22 mouse cellular contexts compared by ENCODE assay signal in the genomic region with DNA sequence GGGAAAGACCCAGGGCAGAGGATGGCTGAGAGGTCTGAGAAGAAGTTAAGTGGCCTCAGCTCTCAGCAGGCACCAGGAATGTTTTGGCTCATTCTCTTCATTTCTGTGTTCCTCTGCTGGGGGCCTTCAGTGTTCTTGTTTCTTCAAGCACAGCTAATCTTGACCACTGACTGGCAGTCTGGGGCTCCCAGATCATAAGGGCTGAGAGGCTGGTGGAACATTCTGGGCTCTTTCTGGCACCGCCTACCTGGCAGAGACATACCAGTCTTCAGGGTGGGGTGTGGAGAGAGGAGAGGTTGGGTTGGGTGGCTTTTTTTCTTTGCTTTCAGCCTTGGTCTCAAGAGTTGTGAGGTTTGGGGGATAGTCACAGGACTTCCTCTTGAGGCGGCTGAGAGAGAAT. TPM values are rescaled to one million over a fixed set of nuclear protein-coding genes. Genes with fewer than 3 reads are reported as not detected.
A peak's percentile ranks its signal among the peaks of the same experiment; 100 is the strongest.
DNase-seq lines count a peak whose midpoint lies in the region; ATAC-seq and TF ChIP-seq lines count a peak whose summit lies in the region.
"Had no signal": no experiment of that assay in that cellular context is flagged by ENCODE, and none has a peak within 500 bp of the region (broad histone marks: within the 10 kb centered on the region; RNA-seq: fewer than 3 reads in every experiment).

No protein-coding gene starts in this region.

- peaks cover 3 to 5% of the 10 kb centered on the region in 2 experiments; a peak in 3 of 4 replicates for H3K4me1 ChIP-seq in heart, embryonic 14.5 days (ENCODE audit: control insufficient read depth in 2 of 2, insufficient read depth in 2 of 2, low read length in 2 of 2)
- H3K4me1 ChIP-seq in heart, embryonic 10.5 days, result peaks cover 11% of the 10 kb centered on the region; the same call in 1 of the 2 replicates
- no peaks in the 10 kb centered on the region for H3K4me1 ChIP-seq in stomach, embryonic 16.5 days (ENCODE audit: control insufficient read depth, insufficient read depth, low read length)
- no peaks in the 10 kb centered on the region for H3K4me1 ChIP-seq in stomach, postnatal 0 days (replicated peaks; ENCODE audit: control insufficient read depth, insufficient read depth)
- 0 out of 2 replicates have a peak, but pooled peaks cover 5% of the 10 kb centered on the region for H3K4me1 ChIP-seq in lung, postnatal 0 days (ENCODE audit: insufficient read depth, low read depth, low read length)
- peaks cover 27% of the 10 kb centered on the region for H3K4me1 ChIP-seq in small intestine, adult 2 months (ENCODE audit: control insufficient read depth, insufficient read depth, insufficient read length, low read length)

- 88% methylated on average over 2 of the region's 2 CpGs for WGBS in heart, embryonic 14.5 days
- 81% methylated on average over 2 of the region's 2 CpGs for WGBS in heart, embryonic 10.5 days
- 75% methylated on average over 2 of the region's 2 CpGs for WGBS in stomach, embryonic 16.5 days
- 82% methylated on average over 2 of the region's 2 CpGs for WGBS in stomach, postnatal 0 days
- 50% methylated on average over 2 of the region's 2 CpGs for WGBS in lung, postnatal 0 days
- 75% methylated on average over 2 of the region's 2 CpGs for WGBS in small intestine, adult 2 months

- 0 out of 2 replicates have a peak overlapping the region, but pooled peaks have one; percentile 4 for H3K9ac ChIP-seq in heart, embryonic 14.5 days (ENCODE audit: low read length)
- 0 out of 2 replicates have a peak overlapping the region, but pooled peaks have one; percentile 6 for H3K9ac ChIP-seq in stomach, embryonic 16.5 days (ENCODE audit: low read length)
- H3K9ac ChIP-seq in stomach, postnatal 0 days (ENCODE audit: low read length), result no peak overlapping the region
- H3K9ac ChIP-seq in lung, postnatal 0 days (replicated peaks; ENCODE audit: low read depth), result no peak overlapping the region
- H3K9ac ChIP-seq: liver, embryonic 15.5 days; neural tube, embryonic 13.5 days had no signal

- no peaks in the 10 kb centered on the region for H3K9me3 ChIP-seq in heart, embryonic 14.5 days (ENCODE audit: control insufficient read depth, low read length)
- H3K9me3 ChIP-seq in heart, embryonic 10.5 days, result no peaks in the 10 kb centered on the region
- H3K9me3 ChIP-seq in stomach, embryonic 16.5 days (replicated peaks; ENCODE audit: control insufficient read depth, low read length), result no peaks in the 10 kb centered on the region
- H3K9me3 ChIP-seq in stomach, postnatal 0 days (ENCODE audit: control insufficient read depth, low read length), result no peaks in the 10 kb centered on the region
- no peaks in the 10 kb centered on the region for H3K9me3 ChIP-seq in lung, postnatal 0 days (ENCODE audit: low read length)
- H3K9me3 ChIP-seq: embryonic facial prominence, embryonic 10.5 days; liver, embryonic 15.5 days; megakaryocyte, embryonic 14.5 days; neural tube, embryonic 13.5 days had no signal

- H3K4me2 ChIP-seq in heart, embryonic 14.5 days (ENCODE audit: low read length), result no peak overlapping the region
- H3K4me2 ChIP-seq in stomach, embryonic 16.5 days (ENCODE audit: low read depth, low read length), result no peak overlapping the region
- no peak overlapping the region for H3K4me2 ChIP-seq in stomach, postnatal 0 days (replicated peaks; ENCODE audit: low read depth)
- H3K4me2 ChIP-seq in lung, postnatal 0 days (replicated peaks; ENCODE audit: low read depth, low read length), result no peak overlapping the region
- H3K4me2 ChIP-seq: liver, embryonic 15.5 days; neural tube, embryonic 13.5 days had no signal

- no peak for TF ChIP-seq CTCF in stomach, postnatal 0 days (IDR thresholded peaks at IDR 0.05; ENCODE audit: low read depth)
- no peak for TF ChIP-seq CTCF in lung, postnatal 0 days (IDR thresholded peaks at IDR 0.05)
- TF ChIP-seq CTCF in small intestine, adult 2 months (IDR thresholded peaks at IDR 0.05; ENCODE audit: extremely low read depth, insufficient read length, insufficient replicate concordance, low read depth, low read length), result no peak

- 0 out of 2 replicates have a peak, but pooled peaks have one; percentile 26 for TF ChIP-seq POLR2A in small intestine, adult 2 months (IDR thresholded peaks at IDR 0.05; ENCODE audit: low read depth, low read length)

- H3K4me3 ChIP-seq in heart, embryonic 14.5 days (ENCODE audit: control insufficient read depth in 1 of 2, insufficient read depth in 1 of 2, low read depth in 1 of 2, low read length in 2 of 2), result no peak overlapping the region
- H3K4me3 ChIP-seq in heart, embryonic 10.5 days, result no peak overlapping the region
- H3K4me3 ChIP-seq in stomach, embryonic 16.5 days (replicated peaks; ENCODE audit: low read length), result no peak overlapping the region
- no peak overlapping the region for H3K4me3 ChIP-seq in stomach, postnatal 0 days (ENCODE audit: low read depth, low read length)
- no peak overlapping the region for H3K4me3 ChIP-seq in lung, postnatal 0 days (ENCODE audit: low read depth, low read length)
- no peak overlapping the region for H3K4me3 ChIP-seq in small intestine, adult 2 months (ENCODE audit: low read depth, low read length)
- H3K4me3 ChIP-seq: embryonic facial prominence, embryonic 10.5 days; liver, embryonic 15.5 days; megakaryocyte, embryonic 14.5 days; neural tube, embryonic 13.5 days had no signal

- no peak for TF ChIP-seq EP300 in stomach, postnatal 0 days (optimal IDR thresholded peaks at IDR 0.05)
- peak; percentile 84 for TF ChIP-seq EP300 in lung, postnatal 0 days (IDR thresholded peaks at IDR 0.05)

- H3K27ac ChIP-seq in heart, embryonic 14.5 days (replicated peaks in 1 of 2; ENCODE audit: control insufficient read depth in 1 of 2, insufficient read depth in 1 of 2, low read depth in 2 of 2, low read length in 2 of 2), result no peak overlapping the region
- H3K27ac ChIP-seq in heart, embryonic 10.5 days, result no peak overlapping the region
- H3K27ac ChIP-seq in stomach, embryonic 16.5 days (ENCODE audit: low read length), result no peak overlapping the region; the same call in 1 of the 2 replicates
- no peak overlapping the region for H3K27ac ChIP-seq in stomach, postnatal 0 days (replicated peaks)
- peak overlapping the region; percentile 79 for H3K27ac ChIP-seq in lung, postnatal 0 days (ENCODE audit: low read length)
- H3K27ac ChIP-seq in small intestine, adult 2 months (ENCODE audit: insufficient read depth, low read depth, low read length), result peak overlapping the region; percentile 83
- H3K27ac ChIP-seq: embryonic facial prominence, embryonic 10.5 days; liver, embryonic 15.5 days; neural tube, embryonic 13.5 days had no signal

- no peaks in the 10 kb centered on the region for H3K36me3 ChIP-seq in heart, embryonic 14.5 days (ENCODE audit: control insufficient read depth, insufficient read depth, low read length)
- no peaks in the 10 kb centered on the region for H3K36me3 ChIP-seq in heart, embryonic 10.5 days
- H3K36me3 ChIP-seq in stomach, embryonic 16.5 days (ENCODE audit: control insufficient read depth, insufficient read depth, low read length), result no peaks in the 10 kb centered on the region
- no peaks in the 10 kb centered on the region for H3K36me3 ChIP-seq in stomach, postnatal 0 days (ENCODE audit: control insufficient read depth, insufficient read depth, low read length)
- no peaks in the 10 kb centered on the region for H3K36me3 ChIP-seq in lung, postnatal 0 days (ENCODE audit: insufficient read depth, low read length)
- no peaks in the 10 kb centered on the region for H3K36me3 ChIP-seq in small intestine, adult 2 months (ENCODE audit: control insufficient read depth, insufficient read depth, low read length)
- H3K36me3 ChIP-seq: embryonic facial prominence, embryonic 10.5 days; liver, embryonic 15.5 days; neural tube, embryonic 13.5 days had no signal

- DNase-seq in heart, embryonic 10.5 days (ENCODE audit: low spot score), result no peak
- DNase-seq in stomach, postnatal 0 days (ENCODE audit: low spot score), result no peak
- peak; percentile 86 for DNase-seq in lung, postnatal 0 days (ENCODE audit: low spot score)
- DNase-seq in spleen, postnatal 10 days (ENCODE audit: low spot score in 2 of 2), result no peak
- DNase-seq: adrenal gland, postnatal 10 days; cerebellum, adult 2 months; cerebellum, postnatal 36 days; midbrain, embryonic 14.5 days; spleen, adult 18-20 months had no signal

- no peak for ATAC-seq in heart, embryonic 14.5 days (ENCODE audit: insufficient number of reproducible peaks, insufficient read depth, low FRiP score, low read depth)
- no peak for ATAC-seq in stomach, embryonic 16.5 days (ENCODE audit: insufficient read depth, low FRiP score)
- no peak for ATAC-seq in stomach, postnatal 0 days (ENCODE audit: low FRiP score, low TSS enrichment)
- peak; percentile 82 for ATAC-seq in lung, postnatal 0 days
- ATAC-seq in activated CD4-positive, CD25-positive, alpha-beta regulatory T cell, adult 4 months, result no peak
- ATAC-seq: inflammation-experienced regulatory T-cells, adult 6 months had no signal

- no peaks in the 10 kb centered on the region for H3K27me3 ChIP-seq in heart, embryonic 14.5 days (ENCODE audit: control insufficient read depth, insufficient read depth, low read length)
- H3K27me3 ChIP-seq in heart, embryonic 10.5 days (ENCODE audit: insufficient read depth, poor library complexity, severe bottlenecking), result no peaks in the 10 kb centered on the region
- H3K27me3 ChIP-seq in stomach, embryonic 16.5 days (ENCODE audit: control insufficient read depth, insufficient read depth, low read length), result no peaks in the 10 kb centered on the region
- no peaks in the 10 kb centered on the region for H3K27me3 ChIP-seq in stomach, postnatal 0 days (ENCODE audit: control insufficient read depth, insufficient read depth, low read length)
- H3K27me3 ChIP-seq in lung, postnatal 0 days (replicated peaks; ENCODE audit: insufficient read depth, low read length), result no peaks in the 10 kb centered on the region
- H3K27me3 ChIP-seq in small intestine, adult 2 months (ENCODE audit: control insufficient read depth, insufficient read depth, low read length), result no peaks in the 10 kb centered on the region
- H3K27me3 ChIP-seq: CH12.LX; liver, embryonic 15.5 days; neural tube, embryonic 13.5 days had no signal

RNA-seq across cellular contexts. Expression of a gene that starts 8.7 kb away (rescaled TPM):
- polyA plus RNA-seq in heart, embryonic 14.5 days (2014; fragmentation: Nextera tagmentation; extraction: Ambion mirVana), result 0.12 TPM in 1 of 2 replicates, not detected in the other
- polyA plus RNA-seq in heart, embryonic 10.5 days (2016; fragmentation: Nextera tagmentation; extraction: Ambion mirVana), result 0.15 TPM in 1 of 2 replicates, not detected in the other
- 0.45 and 1.3 TPM in 2 replicates for polyA plus RNA-seq in stomach, embryonic 16.5 days (2015; fragmentation: Nextera tagmentation; extraction: Ambion mirVana)
- 0.11 TPM in 1 of 2 replicates, not detected in the other for polyA plus RNA-seq in stomach, postnatal 0 days (2015; fragmentation: Nextera tagmentation; extraction: Ambion mirVana)
- 1.7 and 3.0 TPM in 2 replicates for polyA plus RNA-seq in lung, postnatal 0 days (2015; fragmentation: Nextera tagmentation; extraction: Ambion mirVana)
- polyA plus RNA-seq in small intestine, adult 2 months (2012; rRNA removed), result 0.72 and 0.74 TPM in 2 replicates
- not detected for polyA plus RNA-seq in activated CD4-positive, CD25-positive, alpha-beta regulatory T cell, adult 4 months (2017; shearing (Covaris generic))
- polyA plus RNA-seq: forebrain, embryonic 11.5 days; hindbrain, embryonic 11.5 days; inflammation-experienced regulatory T-cells, adult 6 months; midbrain, embryonic 14.5 days; neural tube, embryonic 13.5 days had no signal

RNA-seq across cellular contexts. Expression of a gene that starts 20.0 kb away (rescaled TPM):
- 1.3 and 1.6 TPM in 2 replicates for polyA plus RNA-seq in heart, embryonic 14.5 days (2014; fragmentation: Nextera tagmentation; extraction: Ambion mirVana)
- polyA plus RNA-seq in heart, embryonic 10.5 days (2016; fragmentation: Nextera tagmentation; extraction: Ambion mirVana), result 0.40 TPM in 1 of 2 replicates, not detected in the other
- polyA plus RNA-seq in stomach, embryonic 16.5 days (2015; fragmentation: Nextera tagmentation; extraction: Ambion mirVana), result 39.5 and 58.3 TPM in 2 replicates
- polyA plus RNA-seq in stomach, postnatal 0 days (2015; fragmentation: Nextera tagmentation; extraction: Ambion mirVana), result 76.3 and 95.6 TPM in 2 replicates
- polyA plus RNA-seq in lung, postnatal 0 days (2015; fragmentation: Nextera tagmentation; extraction: Ambion mirVana), result 11.3 and 16.1 TPM in 2 replicates
- 0.29 and 1.9 TPM in 2 replicates for polyA plus RNA-seq in small intestine, adult 2 months (2012; rRNA removed)
- polyA plus RNA-seq in activated CD4-positive, CD25-positive, alpha-beta regulatory T cell, adult 4 months (2017; shearing (Covaris generic)), result not detected
- polyA plus RNA-seq: embryonic facial prominence, embryonic 10.5 days; hindbrain, embryonic 11.5 days had no signal

RNA-seq across cellular contexts. Expression of a gene that starts 47.7 kb away (rescaled TPM):
- polyA plus RNA-seq in heart, embryonic 14.5 days (2014; fragmentation: Nextera tagmentation; extraction: Ambion mirVana), result 5.0 and 5.4 TPM in 2 replicates
- polyA plus RNA-seq in heart, embryonic 10.5 days (2016; fragmentation: Nextera tagmentation; extraction: Ambion mirVana), result 0.68 and 1.3 TPM in 2 replicates
- 0.11 and 0.53 TPM in 2 replicates for polyA plus RNA-seq in stomach, embryonic 16.5 days (2015; fragmentation: Nextera tagmentation; extraction: Ambion mirVana)
- 0.07 and 0.08 TPM in 2 replicates for polyA plus RNA-seq in stomach, postnatal 0 days (2015; fragmentation: Nextera tagmentation; extraction: Ambion mirVana)
- 1.6 and 2.2 TPM in 2 replicates for polyA plus RNA-seq in lung, postnatal 0 days (2015; fragmentation: Nextera tagmentation; extraction: Ambion mirVana)
- polyA plus RNA-seq in small intestine, adult 2 months (2012; rRNA removed), result not detected in 2 replicates
- polyA plus RNA-seq in activated CD4-positive, CD25-positive, alpha-beta regulatory T cell, adult 4 months (2017; shearing (Covaris generic)), result under 1 TPM; 0.13 to 0.58 TPM

RNA-seq across cellular contexts. Expression of a gene that starts 53.1 kb away (rescaled TPM):
- not detected in 2 replicates for polyA plus RNA-seq in heart, embryonic 14.5 days (2014; fragmentation: Nextera tagmentation; extraction: Ambion mirVana)
- polyA plus RNA-seq in heart, embryonic 10.5 days (2016; fragmentation: Nextera tagmentation; extraction: Ambion mirVana), result 0.51 and 1.3 TPM in 2 replicates
- not detected in 2 replicates for polyA plus RNA-seq in stomach, embryonic 16.5 days (2015; fragmentation: Nextera tagmentation; extraction: Ambion mirVana)
- polyA plus RNA-seq in stomach, postnatal 0 days (2015; fragmentation: Nextera tagmentation; extraction: Ambion mirVana), result 0.07 TPM in 1 of 2 replicates, not detected in the other
- 0.19 and 0.20 TPM in 2 replicates for polyA plus RNA-seq in lung, postnatal 0 days (2015; fragmentation: Nextera tagmentation; extraction: Ambion mirVana)
- not detected in 2 replicates for polyA plus RNA-seq in small intestine, adult 2 months (2012; rRNA removed)
- polyA plus RNA-seq in activated CD4-positive, CD25-positive, alpha-beta regulatory T cell, adult 4 months (2017; shearing (Covaris generic)), result 1 to 10 TPM; 2.2 TPM
- polyA plus RNA-seq: embryonic facial prominence, embryonic 10.5 days; forebrain, embryonic 11.5 days; heart, postnatal 0 days; hindbrain, embryonic 11.5 days; liver, embryonic 15.5 days; midbrain, embryonic 14.5 days had no signal

RNA-seq across cellular contexts. Expression of a gene that starts 58.3 kb away (rescaled TPM):
- polyA plus RNA-seq in heart, embryonic 14.5 days (2014; fragmentation: Nextera tagmentation; extraction: Ambion mirVana), result 3.2 and 3.6 TPM in 2 replicates
- polyA plus RNA-seq in heart, embryonic 10.5 days (2016; fragmentation: Nextera tagmentation; extraction: Ambion mirVana), result 2.6 and 3.0 TPM in 2 replicates
- polyA plus RNA-seq in stomach, embryonic 16.5 days (2015; fragmentation: Nextera tagmentation; extraction: Ambion mirVana), result 2.7 and 3.2 TPM in 2 replicates
- 1.8 and 2.0 TPM in 2 replicates for polyA plus RNA-seq in stomach, postnatal 0 days (2015; fragmentation: Nextera tagmentation; extraction: Ambion mirVana)
- polyA plus RNA-seq in lung, postnatal 0 days (2015; fragmentation: Nextera tagmentation; extraction: Ambion mirVana), result 43.5 and 49.0 TPM in 2 replicates
- 1.8 and 3.4 TPM in 2 replicates for polyA plus RNA-seq in small intestine, adult 2 months (2012; rRNA removed)
- 10 to 100 TPM; 17.6 to 21.9 TPM for polyA plus RNA-seq in activated CD4-positive, CD25-positive, alpha-beta regulatory T cell, adult 4 months (2017; shearing (Covaris generic))

Comparison
In these comparisons a context has a peak if more than half of its experiments do, and no peak if none do; other contexts are left out.
1. H3K9ac ChIP-seq: peak in heart, embryonic 14.5 days (single experiment) and stomach, embryonic 16.5 days (single experiment); none in stomach, postnatal 0 days (single experiment) and lung, postnatal 0 days (single experiment).
2. H3K27ac ChIP-seq: peak in lung, postnatal 0 days (single experiment) and small intestine, adult 2 months (single experiment); none in heart, embryonic 14.5 days (0 of 2), heart, embryonic 10.5 days (single experiment), stomach, embryonic 16.5 days (single experiment) and stomach, postnatal 0 days (single experiment).